Mouse (Mus musculus) neural tube, embryonic 11.5 days (tissue): ENCODE results near the gene Gpr132. TPM values are rescaled to one million over a fixed set of nuclear protein-coding genes. Genes with fewer than 3 reads are reported as not detected.
"Not testable (repeated sequence)": the region's sequence is repeated elsewhere in the genome, so short reads cannot be mapped to it uniquely, and the experiment has no call there.

Experiments
- ATAC-seq: fragments of 200-750 bp; cut with Nextera tagmentation; 2 replicates; pipeline ENCODE4 v1.8.0; 2017; ENCODE audit warnings: moderate number of reproducible peaks, mild to moderate bottlenecking, moderate TSS enrichment, moderate library complexity; ENCODE audit not compliant: insufficient read depth, low FRiP score, low TSS enrichment
- DNase-seq: peaks from one replicate; pipeline ENCODE4 v3.0.0-alpha.2; 2015; ENCODE audit warnings: low spot score
- H3K27ac ChIP-seq: fragments of 300-500 bp; sonication (generic); 2 replicates; pipeline ENCODE4 v1.5.1; 2014; ENCODE audit warnings: low read depth, mild to moderate bottlenecking, low read length
- H3K27me3 ChIP-seq: fragments of 300-500 bp; sonication (generic); 2 replicates; pipeline ENCODE4 v1.6.1; 2014; ENCODE audit warnings: mild to moderate bottlenecking, low read length, mixed read lengths; ENCODE audit not compliant: control insufficient read depth, insufficient read depth
- H3K36me3 ChIP-seq: fragments of 300-500 bp; sonication (generic); 2 replicates; pipeline ENCODE4 v1.6.1; 2014; ENCODE audit warnings: mild to moderate bottlenecking, low read length, moderate library complexity, mixed read lengths; ENCODE audit not compliant: control insufficient read depth, insufficient read depth
- H3K4me1 ChIP-seq: fragments of 300-500 bp; sonication (generic); 2 replicates; pipeline ENCODE4 v1.6.1; 2014; ENCODE audit warnings: low read length, mixed read lengths; ENCODE audit not compliant: control insufficient read depth, insufficient read depth
- H3K4me2 ChIP-seq: fragments of 300-500 bp; sonication (generic); 2 replicates; pipeline ENCODE4 v1.6.1; 2014; ENCODE audit warnings: low read depth, mild to moderate bottlenecking, moderate library complexity
- H3K4me3 ChIP-seq: fragments of 300-500 bp; sonication (generic); 2 replicates; pipeline ENCODE4 v1.5.1; 2014; ENCODE audit warnings: low read depth, low read length
- H3K9ac ChIP-seq: fragments of 300-500 bp; sonication (generic); 2 replicates; pipeline ENCODE4 v1.6.1; 2014; ENCODE audit warnings: mild to moderate bottlenecking, low read length
- H3K9me3 ChIP-seq: fragments of 300-500 bp; sonication (generic); 2 replicates; pipeline ENCODE4 v1.6.1; 2016; ENCODE audit warnings: low read length; ENCODE audit not compliant: control insufficient read depth
- WGBS: fragments of 180-500 bp; shearing (Covaris S2); extraction: QIAGEN DNeasy Blood & Tissue Kit; methylation state at CpG from one replicate; pipeline ENCODE4 v1.1.7; 2014; 5-methylcytosine and 5-hydroxymethylcytosine counted together
- polyA plus RNA-seq: library from polyadenylated mRNA; unstranded; fragments of >200 nt; fragmentation: Nextera tagmentation; extraction: Ambion mirVana; gene quantifications from 2 replicates; pipeline ENCODE4 v1.2.1, GENCODE M21; 2014

The Gpr132 gene
- polyA plus RNA-seq, 1 experiment from 2014 or later: not detected

- no peak for DNase-seq
- Histone ChIP-seq H3K9ac (no peak overlapping the region), H3K4me2 (no peak overlapping the region), H3K4me1 (no peaks in the 10 kb centered on the region), H3K4me3 (no peak overlapping the region), H3K9me3 (no peaks in the 10 kb centered on the region), H3K27me3 (no peaks in the 10 kb centered on the region), H3K27ac (no peak overlapping the region), H3K36me3 (no peaks in the 10 kb centered on the region)
- no peak for ATAC-seq
- 57% methylated on average over 7 of the region's 8 CpGs for WGBS
These were observed 16.9 kb downstream of the Gpr132 start for GRCm38 (mm10) chr12:112851116-112851515.

DNA sequence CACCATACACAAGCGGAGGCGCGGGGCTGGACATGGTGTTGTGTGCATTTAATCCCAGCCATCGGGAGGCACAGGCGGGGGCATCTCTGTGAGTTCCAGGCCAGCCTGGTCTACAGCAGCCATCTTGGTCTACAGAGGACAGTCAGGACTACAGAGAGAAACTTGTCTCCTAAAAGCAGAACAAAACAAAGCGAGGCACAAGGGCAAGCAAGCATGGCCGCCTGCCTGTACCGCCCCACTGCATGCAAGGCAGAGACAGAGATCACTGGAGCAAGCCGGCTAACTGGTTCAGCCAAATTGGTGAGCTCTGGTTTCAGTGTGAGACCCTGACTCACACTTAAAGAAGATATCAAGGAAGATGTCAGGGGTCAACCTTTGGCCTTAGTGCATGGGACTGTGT, 17.7 kb downstream of the Gpr132 start:
- 89% methylated on average over 9 of the region's 9 CpGs for WGBS
- no peaks in the 10 kb centered on the region for H3K27me3 ChIP-seq
- no peak overlapping the region for H3K4me2 ChIP-seq
- DNase-seq (no peak), ATAC-seq (no peak)
- no peak overlapping the region for H3K9ac ChIP-seq
- H3K9me3 ChIP-seq: no peaks in the 10 kb centered on the region
- no peak overlapping the region for H3K27ac ChIP-seq
- no peaks in the 10 kb centered on the region for H3K36me3 ChIP-seq
- H3K4me3 ChIP-seq: no peak overlapping the region
- no peaks in the 10 kb centered on the region for H3K4me1 ChIP-seq

GRCm38 (mm10) chr12:112849235-112850022, 18.6 kb downstream of the Gpr132 start:
- Histone ChIP-seq H3K9me3 (no peaks in the 10 kb centered on the region), H3K27ac (no peak overlapping the region), H3K27me3 (no peaks in the 10 kb centered on the region), H3K9ac (no peak overlapping the region), H3K36me3 (no peaks in the 10 kb centered on the region), H3K4me2 (no peak overlapping the region), H3K4me3 (no peak overlapping the region), H3K4me1 (no peaks in the 10 kb centered on the region)
- WGBS: 87% methylated on average over 11 of the region's 11 CpGs
- DNase-seq (no peak), ATAC-seq (no peak)

DNA sequence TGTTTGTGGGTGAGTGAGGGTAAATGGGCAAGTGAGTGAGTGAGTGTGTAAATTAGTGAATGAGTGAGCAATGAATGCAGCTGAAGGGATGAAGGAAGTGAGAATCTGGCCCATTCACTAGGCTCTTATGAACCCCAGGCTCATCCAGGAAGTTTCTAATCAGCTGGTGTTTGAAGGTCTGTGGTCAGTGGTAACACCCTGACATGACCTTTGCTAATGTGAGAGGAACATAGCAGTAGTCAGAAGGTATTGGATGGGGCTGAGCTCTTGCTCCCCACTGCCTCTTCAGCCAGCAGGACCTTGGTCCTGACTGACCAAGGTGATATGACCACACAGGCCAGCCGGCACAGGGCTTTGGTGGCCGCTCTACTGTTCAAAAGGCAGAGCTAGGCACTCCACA, 20.1 kb downstream of the Gpr132 start:
- Histone ChIP-seq H3K27me3 (no peaks in the 10 kb centered on the region), H3K4me3 (no peak overlapping the region), H3K9me3 (no peaks in the 10 kb centered on the region), H3K27ac (no peak overlapping the region), H3K36me3 (no peaks in the 10 kb centered on the region), H3K4me1 (no peaks in the 10 kb centered on the region), H3K4me2 (no peak overlapping the region), H3K9ac (no peak overlapping the region)
- no peak for DNase-seq
- ATAC-seq: no peak
- whole genome bisulfite sequencing: 94% methylated on average over 2 of the region's 2 CpGs

GRCm38 (mm10) chr12:112843803-112844202, 24.2 kb downstream of the Gpr132 start:
- Histone ChIP-seq H3K4me1 (no peaks in the 10 kb centered on the region), H3K27ac (no peak overlapping the region), H3K9ac (no peak overlapping the region), H3K36me3 (no peaks in the 10 kb centered on the region), H3K4me2 (no peak overlapping the region), H3K4me3 (no peak overlapping the region), H3K9me3 (no peaks in the 10 kb centered on the region), H3K27me3 (no peaks in the 10 kb centered on the region)
- 18% methylated on average over 3 of the region's 3 CpGs for WGBS
- ATAC-seq (peak; percentile 60; the same call in 1 of the 2 replicates), DNase-seq (peak; percentile 85)

DNA sequence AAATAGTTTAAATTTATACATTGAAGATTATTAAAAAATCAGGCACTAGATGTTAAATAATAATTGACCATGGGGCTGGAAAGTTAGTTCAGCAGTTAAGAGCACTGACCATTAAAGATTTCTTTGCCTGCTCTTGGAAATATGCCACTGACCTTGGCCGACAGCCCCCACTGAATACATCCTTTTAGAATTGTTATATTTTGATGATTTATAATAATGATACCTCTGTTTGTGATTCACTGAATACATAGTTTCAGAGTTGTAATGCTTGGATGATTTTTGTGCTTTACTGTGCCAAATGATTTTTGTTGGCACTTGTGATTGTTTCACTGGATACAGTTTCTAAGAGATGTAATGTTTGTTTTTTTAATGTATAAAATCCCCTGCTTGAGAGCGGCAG, 25.9 kb downstream of the Gpr132 start:
- not testable (repeated sequence) for ATAC-seq, H3K27me3 ChIP-seq, H3K4me2 ChIP-seq, H3K4me3 ChIP-seq, H3K27ac ChIP-seq, H3K9ac ChIP-seq, H3K4me1 ChIP-seq, H3K9me3 ChIP-seq, H3K36me3 ChIP-seq, DNase-seq
- 96% methylated on average over 2 of the region's 2 CpGs for WGBS

GRCm38 (mm10) chr12:112841338-112841892, 26.6 kb downstream of the Gpr132 start:
- not testable (repeated sequence) for ATAC-seq, H3K27me3 ChIP-seq, H3K4me3 ChIP-seq, H3K27ac ChIP-seq, H3K9ac ChIP-seq, H3K36me3 ChIP-seq, H3K9me3 ChIP-seq, H3K4me2 ChIP-seq, H3K4me1 ChIP-seq
- peak; percentile 4 for DNase-seq
- WGBS: 68% methylated on average over 4 of the region's 4 CpGs

DNA sequence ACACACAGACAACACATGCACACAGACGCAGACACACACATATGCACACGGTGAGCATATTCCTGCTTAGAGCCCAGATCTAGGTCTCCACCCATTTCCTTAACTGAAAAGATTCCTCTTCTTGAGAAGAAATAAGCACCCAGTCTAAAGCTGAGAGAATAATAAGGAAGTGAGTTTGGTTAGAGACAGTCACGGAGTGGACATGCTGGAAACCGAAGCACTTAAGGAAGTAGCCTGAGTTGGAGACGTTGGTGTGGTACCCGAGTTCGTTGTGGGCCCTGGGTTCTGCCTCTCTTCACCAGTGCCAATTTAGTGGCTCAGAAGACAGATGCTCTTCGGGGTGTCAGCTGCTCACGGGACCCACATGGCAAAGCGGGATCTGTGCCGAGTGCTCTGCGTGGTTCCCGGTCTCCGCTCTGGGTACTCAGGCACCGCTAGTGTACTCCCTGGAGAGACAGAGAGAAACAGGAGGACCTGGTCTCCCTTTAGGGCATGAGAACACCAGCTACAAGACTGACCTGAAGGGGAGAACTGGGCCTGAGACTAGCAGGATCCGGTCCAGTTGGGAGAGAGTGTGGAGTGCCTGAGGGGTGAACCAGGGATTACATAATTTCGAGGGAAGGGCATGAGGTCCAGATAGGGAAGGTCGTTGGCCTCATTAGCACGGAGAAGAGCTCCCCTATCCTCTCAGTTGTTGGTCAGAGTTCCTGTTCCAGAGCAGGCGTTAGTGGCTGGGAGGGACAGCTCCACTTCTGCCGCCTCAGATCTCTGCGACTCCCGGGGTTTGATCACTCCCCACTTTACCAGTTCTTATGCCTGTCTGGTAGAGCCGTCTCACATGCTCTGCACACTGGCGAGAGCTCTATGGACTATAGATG, 27.6 kb downstream of the Gpr132 start:
- Histone ChIP-seq H3K4me1 (no peaks in the 10 kb centered on the region), H3K4me3 (no peak overlapping the region), H3K27me3 (no peaks in the 10 kb centered on the region), H3K27ac (no peak overlapping the region), H3K4me2 (no peak overlapping the region), H3K36me3 (no peaks in the 10 kb centered on the region), H3K9me3 (no peaks in the 10 kb centered on the region), H3K9ac (no peak overlapping the region)
- 78% methylated on average over 25 of the region's 25 CpGs for WGBS
- ATAC-seq (no peak), DNase-seq (peak; percentile 9)
